Mouse (Mus musculus) embryonic facial prominence, embryonic 12.5 days (tissue): ENCODE data around the gene Maml1. TPM values are rescaled to one million over a fixed set of nuclear protein-coding genes. Genes with fewer than 3 reads are reported as not detected.

Experiments
- ATAC-seq: fragments of 200-750 bp; cut with Nextera tagmentation; 2 replicates; pipeline ENCODE4 v1.8.0; 2017; ENCODE audit not compliant: insufficient number of reproducible peaks, insufficient read depth, low FRiP score, low TSS enrichment
- H3K27ac ChIP-seq: fragments of 300-500 bp; sonication (generic); 2 replicates; pipeline ENCODE4 v1.5.1; 2016; ENCODE audit warnings: mild to moderate bottlenecking
- H3K27me3 ChIP-seq: fragments of 300-500 bp; sonication (generic); 2 replicates; pipeline ENCODE4 v1.6.1; 2016; ENCODE audit warnings: mild to moderate bottlenecking, moderate library complexity
- H3K36me3 ChIP-seq: fragments of 300-500 bp; sonication (generic); 2 replicates; pipeline ENCODE4 v1.6.1; 2016; ENCODE audit warnings: mild to moderate bottlenecking
- H3K4me1 ChIP-seq: fragments of 300-500 bp; sonication (generic); 2 replicates; pipeline ENCODE4 v1.6.1; 2016
- H3K4me2 ChIP-seq: fragments of 300-500 bp; sonication (generic); replicated peaks from 2 replicates; pipeline ENCODE4 v1.6.1; 2016; ENCODE audit warnings: mild to moderate bottlenecking, moderate library complexity
- H3K4me3 ChIP-seq: fragments of 300-500 bp; sonication (generic); 2 replicates; pipeline ENCODE4 v1.5.1; 2016; ENCODE audit warnings: mild to moderate bottlenecking
- H3K9ac ChIP-seq: fragments of 300-500 bp; sonication (generic); 2 replicates; pipeline ENCODE4 v1.6.1; 2016; ENCODE audit warnings: mild to moderate bottlenecking, moderate library complexity
- H3K9me3 ChIP-seq: fragments of 300-500 bp; sonication (generic); 2 replicates; pipeline ENCODE4 v1.6.1; 2016; ENCODE audit warnings: mild to moderate bottlenecking, moderate library complexity
- WGBS: fragments of 180-500 bp; shearing (Covaris S2); methylation state at CpG from one replicate; pipeline ENCODE4 v1.1.7; 2016; 5-methylcytosine and 5-hydroxymethylcytosine counted together
- polyA plus RNA-seq: library from polyadenylated mRNA; unstranded; fragments of >200 nt; fragmentation: Nextera tagmentation; extraction: Ambion mirVana; gene quantifications from 2 replicates; pipeline ENCODE4 v1.2.1, GENCODE M21; 2016

Gene Maml1
- polyA plus RNA-seq, 1 experiment from 2014 or later, result 9.2 TPM

DNA sequence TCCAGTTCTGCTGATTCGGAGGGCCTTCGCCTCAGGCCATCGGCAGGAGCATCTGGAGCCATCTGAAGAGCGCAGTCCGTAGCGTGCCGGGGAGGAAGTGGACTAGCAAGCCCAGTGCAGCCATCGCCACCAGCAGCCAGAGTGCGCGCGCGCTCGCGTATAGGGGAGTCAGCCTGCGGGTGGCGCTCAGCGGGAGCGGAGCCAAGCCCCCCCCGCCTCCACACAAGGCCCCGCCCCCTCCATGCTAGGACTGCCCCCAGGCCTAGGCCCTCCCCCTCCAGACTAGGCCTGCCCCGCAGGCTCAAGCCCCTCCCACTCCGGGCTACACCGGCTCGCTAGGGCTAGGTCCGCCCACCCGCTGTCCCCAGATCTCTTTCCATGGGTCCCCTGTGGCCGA, 55.6 kb downstream of the Maml1 start:
- Histone ChIP-seq H3K9ac (peak overlapping the region; percentile 52; the same call in 1 of the 2 replicates), H3K27me3 (peaks cover 27% of the 10 kb centered on the region), H3K4me3 (peak overlapping the region; percentile 64), H3K9me3 (no peaks in the 10 kb centered on the region), H3K27ac (no peak overlapping the region), H3K36me3 (peaks cover 36% of the 10 kb centered on the region), H3K4me2 (peak overlapping the region; percentile 93), H3K4me1 (0 out of 2 replicates have a peak, but pooled peaks cover 12% of the 10 kb centered on the region)
- WGBS, result 0% methylated on average over 24 of the region's 27 CpGs
- peak; percentile 74 for ATAC-seq

DNA sequence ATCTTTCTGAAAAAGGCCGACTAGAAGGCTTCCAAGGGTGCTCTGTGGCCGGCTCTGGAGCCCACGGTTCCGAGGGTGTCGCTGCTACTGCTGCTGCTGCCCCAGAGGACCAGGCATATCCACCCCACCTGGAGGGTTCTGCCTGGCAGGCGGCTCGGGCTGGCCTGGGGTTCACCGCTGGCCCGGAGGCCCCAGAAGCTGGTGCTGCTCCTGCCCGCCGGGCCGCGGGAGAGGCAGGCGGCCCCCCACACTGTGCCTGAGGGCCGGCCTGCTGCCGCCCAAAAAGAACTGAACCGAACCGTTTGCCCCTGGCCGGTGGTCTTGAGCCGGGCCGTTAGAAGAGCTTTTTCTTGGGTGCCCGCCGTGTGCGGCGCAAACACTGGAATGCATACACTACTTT, 57.5 kb downstream of the Maml1 start:
- WGBS, result 93% methylated on average over 24 of the region's 25 CpGs
- Histone ChIP-seq H3K9me3 (no peaks in the 10 kb centered on the region), H3K27me3 (peaks cover 33% of the 10 kb centered on the region)

DNA sequence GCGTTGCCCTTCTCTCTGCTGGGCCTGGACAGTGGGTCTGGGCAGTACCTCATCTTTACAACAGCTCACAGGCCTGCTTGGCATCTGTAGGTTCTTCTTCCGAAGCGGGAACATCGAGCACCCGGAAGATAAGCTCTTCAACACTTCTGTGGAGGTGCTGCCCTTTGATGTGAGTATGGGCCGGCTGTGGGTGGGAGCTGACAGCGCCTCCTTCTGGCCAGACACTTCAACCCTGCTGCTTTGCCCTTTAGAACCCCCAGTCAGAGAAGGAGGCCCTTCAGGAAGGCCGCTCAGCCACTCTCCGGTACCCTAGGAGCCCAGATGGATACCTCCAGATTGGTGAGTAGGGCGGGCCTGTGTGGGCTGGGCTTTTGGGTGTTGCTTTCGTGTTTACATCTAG, 58.1 kb downstream of the Maml1 start:
- no peak overlapping the region for H3K9ac ChIP-seq
- ATAC-seq, result no peak
- H3K9me3 ChIP-seq, result no peaks in the 10 kb centered on the region
- peaks cover 36% of the 10 kb centered on the region for H3K36me3 ChIP-seq
- peaks cover 20% of the 10 kb centered on the region for H3K4me1 ChIP-seq
- 81% methylated on average over 11 of the region's 11 CpGs for WGBS
- H3K4me2 ChIP-seq, result no peak overlapping the region
- H3K4me3 ChIP-seq, result no peak overlapping the region
- H3K27me3 ChIP-seq, result peaks cover 31% of the 10 kb centered on the region
- H3K27ac ChIP-seq, result no peak overlapping the region

More for the DNA sequence above, 57.5 kb downstream of the Maml1 start:
- Histone ChIP-seq H3K4me3 (no peak overlapping the region), H3K4me2 (no peak overlapping the region), H3K4me1 (peaks cover 18% of the 10 kb centered on the region), H3K27ac (no peak overlapping the region), H3K36me3 (peaks cover 36% of the 10 kb centered on the region), H3K9ac (no peak overlapping the region)
- ATAC-seq, result no peak

DNA sequence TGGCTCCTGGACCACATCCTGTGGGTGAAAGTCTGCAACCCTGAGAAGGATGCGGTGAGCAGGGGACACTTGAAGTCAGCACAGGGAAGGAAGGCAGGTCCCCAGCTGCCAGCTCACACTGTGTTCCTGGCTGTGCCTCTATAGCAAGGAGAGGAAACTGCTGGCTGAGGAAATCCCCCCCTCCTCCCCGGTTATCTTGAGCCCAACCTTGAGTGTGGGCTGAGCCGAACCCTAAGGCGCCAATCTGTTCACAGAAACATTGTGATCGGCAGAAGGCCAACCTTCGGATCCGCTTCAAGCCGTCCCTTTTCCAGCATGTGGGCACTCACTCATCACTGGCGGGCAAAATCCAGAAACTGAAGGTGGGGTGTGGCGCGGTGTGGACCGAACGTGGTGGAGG, 59.1 kb downstream of the Maml1 start:
- 94% methylated on average over 13 of the region's 13 CpGs for WGBS
- Histone ChIP-seq H3K4me2 (no peak overlapping the region), H3K9me3 (no peaks in the 10 kb centered on the region), H3K36me3 (peaks cover 36% of the 10 kb centered on the region), H3K27me3 (peaks cover 22% of the 10 kb centered on the region), H3K4me3 (no peak overlapping the region), H3K27ac (no peak overlapping the region), H3K4me1 (peaks cover 29% of the 10 kb centered on the region), H3K9ac (no peak overlapping the region)
- ATAC-seq, result no peak

DNA sequence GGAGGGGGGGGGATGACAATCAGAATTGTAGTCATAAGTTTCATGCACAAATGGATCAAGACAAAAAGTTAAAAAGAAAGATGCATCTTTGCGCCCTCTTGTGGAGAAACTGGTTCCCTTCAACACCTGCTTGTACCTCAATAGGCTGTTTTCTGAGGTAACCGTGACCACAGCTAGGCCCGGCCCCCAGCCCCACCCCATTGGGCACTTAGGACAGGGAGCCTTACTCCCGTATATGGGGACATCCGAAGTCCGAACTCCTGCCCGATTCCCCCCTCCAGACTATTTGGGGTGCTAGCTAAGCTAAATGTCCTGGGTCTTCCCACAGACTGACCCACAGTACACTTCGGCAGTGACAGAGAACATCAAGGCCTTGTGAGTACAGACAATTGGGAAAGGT, 60.7 kb downstream of the Maml1 start:
- peaks cover 6% of the 10 kb centered on the region; the same call in 1 of the 2 replicates for H3K27me3 ChIP-seq
- no peak for ATAC-seq
- 20% methylated on average over 8 of the region's 8 CpGs for WGBS
- no peaks in the 10 kb centered on the region for H3K9me3 ChIP-seq
- no peak overlapping the region for H3K27ac ChIP-seq
- H3K4me2 ChIP-seq, result peak overlapping the region; percentile 48; the same call in 1 of the 2 replicates
- H3K9ac ChIP-seq, result no peak overlapping the region
- H3K4me1 ChIP-seq, result peaks cover 31% of the 10 kb centered on the region
- peaks cover 36% of the 10 kb centered on the region for H3K36me3 ChIP-seq
- no peak overlapping the region for H3K4me3 ChIP-seq

DNA sequence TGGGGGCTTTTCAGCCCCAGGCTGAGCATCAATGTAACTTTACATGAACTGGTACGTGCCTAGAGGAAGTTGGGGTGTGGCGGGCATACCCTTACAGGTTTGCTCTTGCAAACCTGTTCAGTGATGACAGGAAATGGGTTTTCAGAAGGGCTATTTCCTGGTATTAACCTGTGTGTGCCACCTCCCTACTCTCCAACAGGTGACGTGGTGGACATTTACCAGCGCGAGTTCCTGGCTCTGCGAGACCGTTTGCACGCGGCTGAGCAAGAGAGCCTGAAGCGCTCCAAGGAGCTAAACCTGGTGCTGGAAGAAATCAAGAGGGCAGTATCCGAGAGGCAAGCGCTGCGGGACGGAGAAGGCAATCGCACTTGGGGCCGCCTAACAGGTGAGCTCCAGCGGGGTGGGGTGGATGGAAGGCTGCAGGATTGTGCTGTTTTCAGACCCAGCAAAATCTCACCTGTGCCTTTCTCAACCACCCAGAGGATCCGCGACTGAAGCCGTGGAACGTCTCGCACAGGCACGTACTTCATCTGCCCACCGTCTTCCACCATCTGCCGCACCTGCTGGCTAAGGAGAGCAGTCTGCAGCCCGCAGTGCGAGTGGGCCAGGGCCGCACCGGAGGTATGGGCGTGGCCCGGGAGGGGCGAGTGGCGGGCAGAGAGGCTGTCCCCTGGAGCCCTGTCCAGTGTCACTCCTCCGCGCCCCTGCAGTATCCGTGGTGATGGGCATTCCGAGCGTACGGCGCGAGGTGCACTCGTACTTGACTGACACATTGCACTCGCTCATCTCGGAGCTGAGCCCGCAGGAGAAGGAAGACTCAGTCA, 61.4 kb downstream of the Maml1 start:
- 28% methylated on average over 45 of the region's 45 CpGs for WGBS
- H3K36me3 ChIP-seq, result peaks cover 36% of the 10 kb centered on the region
- peaks cover 6% of the 10 kb centered on the region; the same call in 1 of the 2 replicates for H3K27me3 ChIP-seq
- H3K27ac ChIP-seq, result no peak overlapping the region
- no peak for ATAC-seq
- H3K4me1 ChIP-seq, result peaks cover 31% of the 10 kb centered on the region
- no peaks in the 10 kb centered on the region for H3K9me3 ChIP-seq
- H3K4me2 ChIP-seq, result peak overlapping the region; percentile 48
- H3K4me3 ChIP-seq, result peak overlapping the region; percentile 23
- no peak overlapping the region for H3K9ac ChIP-seq

DNA sequence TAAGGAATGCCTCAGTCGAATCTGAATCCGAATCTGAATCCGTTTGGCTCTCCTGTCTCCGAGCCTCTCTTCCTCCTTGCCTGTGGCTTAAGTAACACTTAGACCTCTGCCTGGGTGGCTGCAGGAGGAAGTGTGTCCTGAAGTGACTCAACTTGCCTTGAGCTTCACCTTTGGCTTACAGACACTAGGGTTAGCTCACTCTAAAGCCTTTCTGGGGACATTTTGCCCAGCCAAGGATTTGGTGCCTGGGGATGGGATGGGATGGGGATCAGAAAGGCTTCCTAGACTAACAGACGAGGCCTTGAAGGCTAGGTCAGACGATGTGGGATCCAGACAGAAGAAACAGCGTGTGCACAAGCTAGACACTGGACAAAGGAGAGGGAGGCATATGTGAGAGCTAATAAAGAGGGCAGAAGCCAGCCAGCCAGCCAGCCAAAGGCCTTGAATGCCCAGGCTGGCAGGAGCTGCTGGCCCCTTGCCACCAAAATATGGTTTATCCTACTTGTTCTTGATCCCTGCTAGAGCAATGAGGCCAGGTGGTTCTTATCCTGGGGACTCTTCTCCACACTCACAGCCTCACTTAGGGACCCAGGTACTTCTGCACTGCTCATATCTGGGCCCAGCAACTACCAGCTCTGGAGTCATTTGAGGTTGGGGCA, 62.7 kb downstream of the Maml1 start:
- Histone ChIP-seq H3K4me3 (no peak overlapping the region), H3K27me3 (peaks cover 6% of the 10 kb centered on the region; the same call in 1 of the 2 replicates), H3K36me3 (peaks cover 26% of the 10 kb centered on the region), H3K4me2 (no peak overlapping the region), H3K9ac (peak overlapping the region; percentile 0; the same call in 1 of the 2 replicates), H3K9me3 (no peaks in the 10 kb centered on the region), H3K27ac (no peak overlapping the region), H3K4me1 (peaks cover 30% of the 10 kb centered on the region)
- no peak for ATAC-seq
- WGBS, result 38% methylated on average over 7 of the region's 7 CpGs

DNA sequence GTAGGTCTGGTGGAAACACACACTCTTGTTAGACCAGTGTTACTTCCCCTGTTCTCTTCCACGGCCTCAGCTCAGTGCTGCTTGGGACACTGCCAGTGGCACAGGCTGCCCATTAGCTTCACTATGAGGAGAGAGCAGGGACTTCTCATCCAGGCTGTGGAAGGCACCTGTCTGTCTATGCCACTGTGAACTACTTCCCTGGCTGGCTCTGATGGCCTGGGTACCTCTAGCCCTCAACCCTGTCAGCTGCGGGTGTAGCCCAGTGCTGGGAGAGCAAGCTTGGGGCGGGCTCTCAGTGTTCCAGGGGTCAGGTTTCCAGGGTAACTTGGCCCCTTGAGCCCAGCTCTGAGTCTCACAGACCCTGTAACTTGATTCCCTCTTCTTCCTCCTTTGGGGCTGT, 63.3 kb downstream of the Maml1 start:
- Histone ChIP-seq H3K27me3 (peaks cover 6% of the 10 kb centered on the region; the same call in 1 of the 2 replicates), H3K9me3 (no peaks in the 10 kb centered on the region), H3K4me3 (no peak overlapping the region), H3K4me2 (no peak overlapping the region), H3K4me1 (peaks cover 36% of the 10 kb centered on the region), H3K36me3 (peaks cover 20% of the 10 kb centered on the region), H3K27ac (peak overlapping the region; percentile 12; the same call in 1 of the 2 replicates), H3K9ac (peak overlapping the region; percentile 0; the same call in 1 of the 2 replicates)
- no peak for ATAC-seq
- 15% methylated on average over 3 of the region's 3 CpGs for WGBS

DNA sequence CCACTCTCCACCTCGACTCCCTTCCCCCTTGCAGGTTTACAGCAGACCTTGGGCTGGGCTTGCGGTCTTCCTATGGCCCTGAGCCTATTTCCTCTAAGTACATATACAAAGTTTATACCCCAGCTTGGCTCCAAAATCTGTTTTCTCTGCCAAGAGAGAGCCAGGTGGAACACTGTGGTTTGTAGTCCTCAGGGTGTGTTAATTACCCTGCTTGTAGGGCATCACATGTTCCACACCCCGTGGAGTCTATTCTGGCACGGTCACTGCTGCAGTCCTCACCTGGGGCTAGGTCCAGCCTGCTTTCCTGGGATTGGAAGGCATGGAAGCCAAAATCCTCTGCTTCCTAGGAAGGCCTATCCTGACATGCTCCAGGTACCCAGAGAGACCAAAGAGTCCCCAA, 64.4 kb downstream of the Maml1 start:
- Histone ChIP-seq H3K36me3 (peaks cover 9% of the 10 kb centered on the region), H3K4me2 (no peak overlapping the region), H3K4me1 (peaks cover 37% of the 10 kb centered on the region), H3K9me3 (no peaks in the 10 kb centered on the region), H3K9ac (no peak overlapping the region), H3K27ac (no peak overlapping the region), H3K4me3 (no peak overlapping the region), H3K27me3 (peaks cover 6% of the 10 kb centered on the region; the same call in 1 of the 2 replicates)
- no peak for ATAC-seq
- 91% methylated on average over 4 of the region's 4 CpGs for WGBS

DNA sequence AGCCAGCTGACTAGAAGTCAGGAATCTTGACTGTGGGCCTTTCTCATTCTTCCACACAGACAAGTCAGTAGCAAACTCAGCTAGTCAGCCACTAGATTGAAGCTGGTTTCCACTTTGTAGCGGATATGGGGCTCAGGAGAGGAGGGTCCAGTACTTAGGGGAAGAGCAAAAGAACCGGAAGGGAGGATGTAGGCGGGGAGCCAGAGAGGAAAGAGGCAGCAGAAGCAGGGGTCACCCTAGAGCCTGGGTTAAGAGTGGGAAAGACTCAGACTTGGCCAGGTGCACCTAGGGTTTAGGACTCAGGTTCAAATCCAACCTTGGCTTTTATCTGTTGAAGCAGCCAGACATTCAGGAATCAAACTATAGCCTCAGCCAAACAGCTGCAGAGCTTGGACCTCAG, 64.9 kb downstream of the Maml1 start:
- peaks cover 4% of the 10 kb centered on the region for H3K36me3 ChIP-seq
- no peak overlapping the region for H3K4me3 ChIP-seq
- H3K9me3 ChIP-seq, result no peaks in the 10 kb centered on the region
- peak overlapping the region; percentile 91; the same call in 1 of the 2 replicates for H3K4me2 ChIP-seq
- H3K4me1 ChIP-seq, result peaks cover 37% of the 10 kb centered on the region
- H3K9ac ChIP-seq, result no peak overlapping the region
- no peak overlapping the region for H3K27ac ChIP-seq
- no peak for ATAC-seq
- 72% methylated on average over 3 of the region's 3 CpGs for WGBS
- H3K27me3 ChIP-seq, result peaks cover 6% of the 10 kb centered on the region; the same call in 1 of the 2 replicates

DNA sequence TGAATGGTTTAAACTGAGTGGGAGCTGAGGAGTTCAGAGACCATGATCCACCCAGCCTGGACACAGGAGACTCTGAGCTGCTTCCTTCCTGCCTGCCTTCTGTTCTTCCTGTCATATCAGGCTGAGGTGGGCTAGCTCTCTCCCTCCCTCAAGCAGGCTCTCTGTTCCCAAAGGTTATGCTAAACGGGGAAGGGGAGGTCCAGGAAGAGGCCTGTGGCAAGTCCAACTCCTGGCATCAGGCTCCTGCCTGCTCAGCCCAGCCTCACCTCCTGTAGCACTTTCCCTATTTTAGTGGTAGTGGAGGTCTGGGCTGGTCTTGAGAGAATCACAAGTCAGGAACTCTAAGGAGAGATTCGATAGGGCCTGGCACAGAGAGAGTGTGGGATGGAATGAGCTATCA, 65.7 kb downstream of the Maml1 start:
- no peak for ATAC-seq

More for the DNA sequence above, 65.7 kb downstream of the Maml1 start:
- H3K4me3 ChIP-seq, result peak overlapping the region; percentile 94
- H3K4me1 ChIP-seq, result peaks cover 37% of the 10 kb centered on the region
- peaks cover 6% of the 10 kb centered on the region; the same call in 1 of the 2 replicates for H3K27me3 ChIP-seq
- 43% methylated on average over 2 of the region's 2 CpGs for WGBS
- peak overlapping the region; percentile 97 for H3K9ac ChIP-seq
- H3K4me2 ChIP-seq, result peak overlapping the region; percentile 91
- H3K9me3 ChIP-seq, result no peaks in the 10 kb centered on the region
- H3K36me3 ChIP-seq, result no peaks in the 10 kb centered on the region
- H3K27ac ChIP-seq, result peak overlapping the region; percentile 30; the same call in 1 of the 2 replicates
